Mouse (Mus musculus) kidney, adult 2 months (tissue): ENCODE data around the gene Tmtc2. TPM values are rescaled to one million over a fixed set of nuclear protein-coding genes. Genes with fewer than 3 reads are reported as not detected.

Source experiments
- DNase-seq: peaks from one replicate; pipeline ENCODE4 v3.0.0; 2021
- H3K27ac ChIP-seq: fragments of 200-500 bp; 2 replicates; pipeline ENCODE4 v1.5.1; 2012; ENCODE audit warnings: low read depth, low read length, control low read depth, inconsistent platforms; ENCODE audit not compliant: insufficient read depth
- H3K27me3 ChIP-seq: fragments of 200-500 bp; replicated peaks from 2 replicates; pipeline ENCODE4 v1.6.1; 2012; ENCODE audit warnings: mild to moderate bottlenecking, moderate library complexity, low read length, inconsistent platforms; ENCODE audit not compliant: control insufficient read depth, insufficient read depth
- H3K36me3 ChIP-seq: fragments of 200-500 bp; 2 replicates; pipeline ENCODE4 v1.6.1; 2012; ENCODE audit warnings: mild to moderate bottlenecking, moderate library complexity, low read length, inconsistent platforms; ENCODE audit not compliant: control insufficient read depth, insufficient read depth
- H3K4me1 ChIP-seq: fragments of 200-500 bp; 2 replicates; pipeline ENCODE4 v1.6.1; 2011; ENCODE audit warnings: low read length; ENCODE audit not compliant: control insufficient read depth, insufficient read depth
- H3K4me3 ChIP-seq: fragments of 200-500 bp; 2 replicates; pipeline ENCODE4 v1.5.1; 2011; ENCODE audit warnings: mild to moderate bottlenecking, low read depth, low read length, control low read depth; ENCODE audit not compliant: insufficient read depth
- CTCF ChIP-seq: fragments of 200-500 bp; conservative IDR thresholded peaks from 2 replicates; pipeline ENCODE4 v1.5.1; 2011; ENCODE audit warnings: low read depth, mild to moderate bottlenecking, control low read depth, low read length, moderate library complexity, mixed read lengths; ENCODE audit not compliant: insufficient read depth, insufficient read length
- POLR2A ChIP-seq: fragments of 200-500 bp; IDR thresholded peaks from one replicate; pipeline ENCODE4 v1.6.1; 2011; ENCODE audit warnings: low read depth, low read length, control low read depth
- WGBS: fragments of 180-500 bp; shearing (Covaris S2); methylation state at CpG from one replicate; pipeline ENCODE4 v1.1.7; 2018; 5-methylcytosine and 5-hydroxymethylcytosine counted together
- polyA plus RNA-seq: library from polyadenylated mRNA; depleted of rRNA; stranded (reverse); fragments of >200 nt; gene quantifications from 2 replicates; pipeline ENCODE4 v1.2.3, GENCODE M21; 2012; rRNA removed

Tmtc2 gene
- polyA plus RNA-seq, result 1.1 and 2.3 TPM in 2 replicates

DNA sequence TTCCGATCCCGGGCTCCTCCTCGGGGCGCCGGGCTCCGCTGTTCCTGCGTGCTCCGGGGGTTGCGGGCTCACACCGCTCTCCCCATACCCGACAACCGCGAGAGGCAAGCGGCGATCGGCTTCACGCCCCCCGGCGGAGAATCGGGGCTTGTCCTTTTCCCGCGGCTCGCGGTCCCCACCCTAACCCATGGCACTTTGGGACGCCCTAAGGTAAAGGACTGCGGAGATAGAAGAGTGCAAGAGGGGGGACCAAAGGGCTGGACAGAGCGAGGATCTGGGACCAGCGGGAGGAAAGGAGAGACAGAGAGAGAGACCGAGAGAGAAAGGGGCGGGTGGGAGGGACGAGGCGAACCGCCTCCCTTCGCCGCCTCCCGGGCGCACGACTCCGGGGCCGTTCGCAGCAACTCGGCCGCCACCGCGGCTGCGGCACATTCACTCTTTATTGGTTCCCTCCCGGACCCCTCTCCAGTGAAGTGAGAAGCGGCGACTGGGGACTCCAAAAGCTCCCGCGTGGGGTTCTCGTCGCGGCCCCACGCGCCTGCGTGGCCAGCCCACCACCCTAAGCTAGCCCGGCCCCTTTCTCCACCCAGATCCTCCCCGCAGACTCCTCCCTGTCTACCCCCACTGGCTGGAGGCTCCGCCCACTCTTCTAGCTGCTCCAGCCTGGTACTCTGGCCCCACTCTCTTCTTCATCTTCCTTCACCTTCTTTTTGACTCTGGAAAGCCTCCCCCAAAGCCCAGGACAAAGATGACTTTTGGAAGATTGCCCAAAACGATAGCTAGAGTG, at the start of gene Tmtc2:
Tmtc2 (minus strand) TSS at position 544 of the 787 bp plus-strand sequence.
- peak; percentile 88 for DNase-seq
- 0 out of 2 replicates have a peak, but pooled peaks cover 2% of the 10 kb centered on the region for H3K27me3 ChIP-seq
- TF ChIP-seq CTCF (no peak), POLR2A (no peak)
- 0 out of 2 replicates have a peak within 1 kb of the TSS, but pooled peaks have one; percentile 21 for H3K27ac ChIP-seq
- no peaks in the 10 kb centered on the region for H3K36me3 ChIP-seq
- no peaks in the 10 kb centered on the region; the same call in 1 of the 2 replicates for H3K4me1 ChIP-seq
- under 1% methylated on average over 58 of the region's 61 CpGs for WGBS
- peak within 1 kb of the TSS; percentile 89 for H3K4me3 ChIP-seq

DNA sequence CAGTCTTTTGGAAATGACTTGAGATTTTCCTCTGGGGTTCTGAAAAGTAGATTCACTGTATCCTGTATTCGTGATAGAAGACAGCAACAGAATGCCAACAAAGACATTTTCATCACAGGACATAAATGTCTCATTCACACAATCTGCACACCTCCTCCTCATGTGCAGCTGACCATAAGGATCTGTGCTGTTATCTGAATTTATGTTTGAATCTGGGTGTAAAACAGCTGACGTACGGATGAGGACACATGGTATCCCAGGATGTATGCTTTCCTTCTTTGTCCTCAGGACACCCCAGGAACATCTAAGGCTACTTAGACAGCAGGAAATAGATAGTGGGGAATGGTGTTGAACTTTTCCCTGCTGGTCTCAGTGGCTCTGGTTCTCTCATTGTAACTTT, 37.9 kb upstream of the Tmtc2 start:
- no peak for DNase-seq
- Histone ChIP-seq H3K4me1 (no peaks in the 10 kb centered on the region), H3K36me3 (no peaks in the 10 kb centered on the region), H3K27ac (no peak overlapping the region), H3K4me3 (no peak overlapping the region), H3K27me3 (no peaks in the 10 kb centered on the region)
- 82% methylated on average over 3 of the region's 3 CpGs for WGBS
- TF ChIP-seq CTCF, result no peak
- TF ChIP-seq POLR2A, result no peak

DNA sequence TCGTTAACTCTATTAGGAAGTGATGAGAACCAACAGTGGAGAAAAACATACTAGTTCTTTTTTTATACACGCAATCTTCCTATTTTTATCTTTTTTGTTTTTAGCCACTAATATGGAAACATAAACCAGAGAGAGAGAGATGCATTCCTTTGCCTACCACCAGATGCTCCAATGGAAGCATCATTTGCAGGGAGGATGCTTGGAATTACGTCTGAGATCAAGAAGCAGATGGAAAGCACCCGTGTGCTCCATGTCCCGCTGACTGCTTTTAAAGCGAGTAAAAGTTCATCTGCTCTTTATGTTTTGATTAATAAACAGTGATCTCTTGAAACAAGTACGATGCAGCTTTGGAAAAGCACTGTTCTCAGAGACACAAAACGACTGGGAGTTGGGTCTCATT, 24.6 kb upstream of the Tmtc2 start:
- no peaks in the 10 kb centered on the region for H3K36me3 ChIP-seq
- WGBS, result 77% methylated on average over 8 of the region's 8 CpGs
- H3K27me3 ChIP-seq, result no peaks in the 10 kb centered on the region
- H3K4me1 ChIP-seq, result no peaks in the 10 kb centered on the region
- no peak overlapping the region for H3K4me3 ChIP-seq
- TF ChIP-seq CTCF, result no peak
- TF ChIP-seq POLR2A, result no peak
- no peak for DNase-seq
- H3K27ac ChIP-seq, result no peak overlapping the region

DNA sequence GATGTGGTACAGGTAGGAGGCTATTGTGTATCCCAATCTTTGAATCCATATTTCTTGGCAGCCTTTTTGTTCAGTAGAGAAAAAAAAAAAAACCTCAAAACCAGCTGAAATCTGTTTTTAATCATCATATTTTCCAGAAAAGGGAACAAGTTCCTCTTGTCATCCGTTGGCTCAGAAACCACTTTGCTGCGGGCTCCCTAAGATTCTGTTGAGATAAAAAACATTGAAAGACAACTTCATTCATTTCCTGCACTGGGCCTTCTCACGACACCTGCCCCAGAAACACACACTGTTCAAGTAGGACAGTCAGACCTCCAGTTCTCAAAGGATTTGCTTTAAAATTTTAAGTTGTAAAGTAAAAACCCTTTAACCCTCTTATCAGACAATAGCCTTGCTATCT, 23.0 kb upstream of the Tmtc2 start:
- 67% methylated on average over 3 of the region's 3 CpGs for WGBS
- H3K4me1 ChIP-seq, result no peaks in the 10 kb centered on the region
- no peak for DNase-seq
- no peak overlapping the region for H3K27ac ChIP-seq
- H3K4me3 ChIP-seq, result no peak overlapping the region
- H3K27me3 ChIP-seq, result no peaks in the 10 kb centered on the region
- H3K36me3 ChIP-seq, result no peaks in the 10 kb centered on the region
- TF ChIP-seq CTCF (no peak), POLR2A (no peak)

DNA sequence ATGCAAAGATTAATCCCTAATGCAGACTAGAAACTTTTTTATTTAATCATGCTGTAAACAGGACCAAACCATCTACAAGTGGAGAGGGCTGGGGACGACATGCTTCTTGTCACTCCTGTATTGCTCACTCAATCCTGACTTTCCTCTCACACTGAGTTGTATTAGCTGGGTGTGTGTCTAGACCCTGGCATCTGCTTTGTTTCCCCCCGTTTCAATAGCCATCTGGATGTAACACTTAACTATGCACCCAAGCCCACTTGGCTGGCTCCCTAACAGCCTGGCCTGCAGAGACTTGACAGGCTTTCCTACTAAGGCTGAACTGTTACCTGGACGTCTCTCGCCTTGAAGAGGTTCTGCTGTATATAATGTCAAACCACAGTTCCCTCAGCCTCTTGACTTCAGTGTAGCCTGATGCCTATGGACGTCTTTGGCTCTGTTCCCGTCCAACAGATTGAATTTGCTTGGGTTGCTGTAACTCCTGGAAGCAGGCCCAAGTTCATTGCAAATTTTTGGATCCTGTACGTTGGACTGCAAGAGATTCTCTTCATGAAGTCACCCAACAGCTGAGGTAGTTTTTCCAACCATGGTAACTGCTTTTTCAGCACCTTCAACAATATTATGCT, 21.3 kb upstream of the Tmtc2 start:
- Histone ChIP-seq H3K4me1 (no peaks in the 10 kb centered on the region), H3K27me3 (no peaks in the 10 kb centered on the region), H3K4me3 (no peak overlapping the region), H3K36me3 (no peaks in the 10 kb centered on the region), H3K27ac (no peak overlapping the region)
- 83% methylated on average over 7 of the region's 7 CpGs for WGBS
- TF ChIP-seq CTCF (no peak), POLR2A (no peak)
- no peak for DNase-seq

DNA sequence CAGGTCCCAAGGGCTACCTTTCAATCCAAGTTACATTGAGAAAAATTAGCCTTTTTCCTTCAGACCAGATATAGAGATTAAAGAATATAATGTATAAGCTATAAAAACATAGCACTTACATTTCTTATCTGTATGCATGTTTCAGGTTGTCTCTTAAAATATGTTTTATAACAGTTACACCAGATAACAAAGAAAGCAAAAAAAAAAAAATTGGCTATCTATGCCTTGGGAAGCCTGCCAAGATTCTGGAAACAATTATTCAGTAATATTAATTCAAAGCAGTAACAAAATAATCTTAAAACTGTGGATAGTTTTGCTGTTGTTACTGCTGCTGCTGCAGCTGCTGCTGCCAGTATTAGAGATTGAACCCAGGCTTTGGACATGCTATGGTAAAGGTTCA, 13.9 kb upstream of the Tmtc2 start:
- H3K27me3 ChIP-seq, result no peaks in the 10 kb centered on the region
- TF ChIP-seq CTCF (no peak), POLR2A (no peak)
- DNase-seq, result no peak
- no peak overlapping the region for H3K27ac ChIP-seq
- H3K36me3 ChIP-seq, result no peaks in the 10 kb centered on the region
- H3K4me3 ChIP-seq, result no peak overlapping the region
- H3K4me1 ChIP-seq, result no peaks in the 10 kb centered on the region

DNA sequence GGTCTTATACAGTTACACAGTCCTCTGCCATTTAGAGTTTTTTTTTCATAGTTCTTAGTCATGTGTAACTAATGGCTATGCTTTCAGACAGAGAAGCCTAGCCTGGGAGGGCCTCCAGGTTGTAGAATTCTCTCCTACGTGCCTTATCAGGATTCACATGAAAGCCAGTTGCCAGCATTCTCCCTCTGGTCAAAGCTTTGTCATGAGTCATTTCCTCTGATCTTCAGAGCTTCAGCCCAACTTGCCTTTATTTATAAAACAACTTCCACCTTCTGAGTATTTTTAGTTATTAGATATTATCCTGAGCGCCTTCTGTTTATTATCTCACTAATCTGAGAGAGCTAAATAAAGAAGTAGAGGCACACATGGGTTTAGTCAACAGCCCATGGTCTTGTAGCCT, 5.1 kb upstream of the Tmtc2 start:
- DNase-seq, result peak; percentile 38
- Histone ChIP-seq H3K27ac (no peak overlapping the region), H3K27me3 (no peaks in the 10 kb centered on the region), H3K36me3 (no peaks in the 10 kb centered on the region), H3K4me3 (no peak overlapping the region), H3K4me1 (no peaks in the 10 kb centered on the region; the same call in 1 of the 2 replicates)
- 30% methylated on average over 2 of the region's 2 CpGs for WGBS
- no peak for TF ChIP-seq CTCF
